Mouse (Mus musculus): Measurements from ENCODE around the gene Exd1. TPM values are rescaled to one million over a fixed set of nuclear protein-coding genes. Genes with fewer than 3 reads are reported as not detected.

Gene Exd1
- polyA plus RNA-seq, 1 experiment from 2014 or later: 0.59 TPM

- no peak overlapping the region for H3K9ac ChIP-seq (replicated peaks)
- ATAC-seq (ENCODE audit: low FRiP score): no peak
Measured at GRCm38 (mm10) chr2:119566182-119566855, 18.9 kb upstream of the Exd1 start.

GRCm38 (mm10) chr2:119565284-119565683 is 17.9 kb upstream of the Exd1 start:
- WGBS: 93% methylated on average over 4 of the region's 4 CpGs
- Histone ChIP-seq H3K4me2 (no peak overlapping the region), H3K4me1 (no peaks in the 10 kb centered on the region), H3K4me3 (replicated peaks) (no peak overlapping the region), H3K36me3 (peaks cover 21% of the 10 kb centered on the region), H3K27ac (replicated peaks) (no peak overlapping the region), H3K9ac (replicated peaks) (no peak overlapping the region), H3K27me3 (replicated peaks) (no peaks in the 10 kb centered on the region), H3K9me3 (replicated peaks) (no peaks in the 10 kb centered on the region)
- no peak for ATAC-seq (ENCODE audit: low FRiP score)

More at GRCm38 (mm10) chr2:119566182-119566855, 18.9 kb upstream of the Exd1 start:
- H3K4me1 ChIP-seq: no peaks in the 10 kb centered on the region
- no peak overlapping the region for H3K4me3 ChIP-seq (replicated peaks)
- no peak overlapping the region for H3K4me2 ChIP-seq
- no peaks in the 10 kb centered on the region for H3K9me3 ChIP-seq (replicated peaks)
- peaks cover 21% of the 10 kb centered on the region for H3K36me3 ChIP-seq
- H3K27ac ChIP-seq (replicated peaks): no peak overlapping the region
- no peaks in the 10 kb centered on the region for H3K27me3 ChIP-seq (replicated peaks)
- WGBS: 89% methylated on average over 7 of the region's 7 CpGs

- H3K9me3 ChIP-seq (replicated peaks): no peaks in the 10 kb centered on the region
Measured at GRCm38 (mm10) chr2:119561794-119562193, 14.4 kb upstream of the Exd1 start.

GRCm38 (mm10) chr2:119558737-119559340 is 11.4 kb upstream of the Exd1 start:
- no peak for ATAC-seq (ENCODE audit: low FRiP score)
- WGBS: 82% methylated on average over 7 of the region's 7 CpGs

More at GRCm38 (mm10) chr2:119561794-119562193, 14.4 kb upstream of the Exd1 start:
- Histone ChIP-seq H3K9ac (replicated peaks) (no peak overlapping the region), H3K4me2 (no peak overlapping the region), H3K27ac (replicated peaks) (no peak overlapping the region), H3K27me3 (replicated peaks) (no peaks in the 10 kb centered on the region), H3K4me3 (replicated peaks) (no peak overlapping the region), H3K4me1 (no peaks in the 10 kb centered on the region), H3K36me3 (peaks cover 12% of the 10 kb centered on the region)
- 88% methylated on average over 3 of the region's 3 CpGs for WGBS
- no peak for ATAC-seq (ENCODE audit: low FRiP score)

GRCm38 (mm10) chr2:119558039-119558438 is 10.6 kb upstream of the Exd1 start:
- Histone ChIP-seq H3K4me2 (no peak overlapping the region), H3K9ac (replicated peaks) (no peak overlapping the region), H3K36me3 (no peaks in the 10 kb centered on the region), H3K27me3 (replicated peaks) (no peaks in the 10 kb centered on the region), H3K9me3 (replicated peaks) (no peaks in the 10 kb centered on the region), H3K4me1 (no peaks in the 10 kb centered on the region), H3K27ac (replicated peaks) (no peak overlapping the region), H3K4me3 (replicated peaks) (no peak overlapping the region)
- ATAC-seq (ENCODE audit: low FRiP score): no peak
- 89% methylated on average over 3 of the region's 3 CpGs for WGBS

More at GRCm38 (mm10) chr2:119558737-119559340, 11.4 kb upstream of the Exd1 start:
- no peaks in the 10 kb centered on the region for H3K9me3 ChIP-seq (replicated peaks)
- H3K27me3 ChIP-seq (replicated peaks): no peaks in the 10 kb centered on the region
- no peaks in the 10 kb centered on the region for H3K4me1 ChIP-seq
- H3K36me3 ChIP-seq: peaks cover 5% of the 10 kb centered on the region; the same call in 1 of the 2 replicates
- H3K27ac ChIP-seq (replicated peaks): no peak overlapping the region
- no peak overlapping the region for H3K4me3 ChIP-seq (replicated peaks)
- H3K4me2 ChIP-seq: no peak overlapping the region
- H3K9ac ChIP-seq (replicated peaks): no peak overlapping the region

GRCm38 (mm10) chr2:119549678-119550077 is 2.3 kb upstream of the Exd1 start:
- Histone ChIP-seq H3K4me1 (peaks cover 17% of the 10 kb centered on the region), H3K27ac (replicated peaks) (no peak overlapping the region), H3K27me3 (replicated peaks) (no peaks in the 10 kb centered on the region), H3K4me2 (no peak overlapping the region), H3K9ac (replicated peaks) (no peak overlapping the region), H3K36me3 (no peaks in the 10 kb centered on the region), H3K4me3 (replicated peaks) (no peak overlapping the region), H3K9me3 (replicated peaks) (no peaks in the 10 kb centered on the region)
- no peak for ATAC-seq (ENCODE audit: low FRiP score)
- 90% methylated on average over 2 of the region's 2 CpGs for WGBS

GRCm38 (mm10) chr2:119548691-119549090 is 1.3 kb upstream of the Exd1 start:
- H3K4me1 ChIP-seq: peaks cover 17% of the 10 kb centered on the region
- peak overlapping the region; percentile 87 for H3K4me3 ChIP-seq (replicated peaks)
- H3K27ac ChIP-seq (replicated peaks): no peak overlapping the region
- no peaks in the 10 kb centered on the region for H3K36me3 ChIP-seq
- 82% methylated on average over 5 of the region's 5 CpGs for WGBS
- peak overlapping the region; percentile 80 for H3K9ac ChIP-seq (replicated peaks)
- H3K9me3 ChIP-seq (replicated peaks): no peaks in the 10 kb centered on the region
- H3K27me3 ChIP-seq (replicated peaks): no peaks in the 10 kb centered on the region
- peak overlapping the region; percentile 71 for H3K4me2 ChIP-seq
- ATAC-seq (ENCODE audit: low FRiP score): no peak

- Histone ChIP-seq H3K36me3 (no peaks in the 10 kb centered on the region), H3K4me2 (peak overlapping the region; percentile 71), H3K9me3 (replicated peaks) (no peaks in the 10 kb centered on the region), H3K4me1 (peaks cover 17% of the 10 kb centered on the region), H3K27me3 (replicated peaks) (no peaks in the 10 kb centered on the region), H3K9ac (replicated peaks) (peak overlapping the region; percentile 80), H3K27ac (replicated peaks) (peak overlapping the region; percentile 82), H3K4me3 (replicated peaks) (peak overlapping the region; percentile 87)
- WGBS: 12% methylated on average over 3 of the region's 3 CpGs
- no peak for ATAC-seq (ENCODE audit: low FRiP score)
Measured at GRCm38 (mm10) chr2:119548371-119548660, 889 bp upstream of the Exd1 start.

GRCm38 (mm10) chr2:119546848-119547521 is 442 bp downstream of the Exd1 start:
- Histone ChIP-seq H3K27ac (replicated peaks) (peak overlapping the region; percentile 82), H3K9me3 (replicated peaks) (no peaks in the 10 kb centered on the region), H3K27me3 (replicated peaks) (no peaks in the 10 kb centered on the region), H3K4me1 (peaks cover 17% of the 10 kb centered on the region), H3K36me3 (no peaks in the 10 kb centered on the region), H3K4me2 (peak overlapping the region; percentile 71), H3K4me3 (replicated peaks) (peak overlapping the region; percentile 87), H3K9ac (replicated peaks) (peak overlapping the region; percentile 80)
- peak; percentile 68 for ATAC-seq (ENCODE audit: low FRiP score)
- 1% methylated on average over 30 of the region's 30 CpGs for WGBS

- Histone ChIP-seq H3K27me3 (replicated peaks) (no peaks in the 10 kb centered on the region), H3K9me3 (replicated peaks) (no peaks in the 10 kb centered on the region), H3K4me1 (peaks cover 10% of the 10 kb centered on the region), H3K27ac (replicated peaks) (no peak overlapping the region), H3K36me3 (no peaks in the 10 kb centered on the region), H3K4me2 (no peak overlapping the region), H3K9ac (replicated peaks) (no peak overlapping the region), H3K4me3 (replicated peaks) (no peak overlapping the region)
- ATAC-seq (ENCODE audit: low FRiP score): no peak
- WGBS: 73% methylated on average over 2 of the region's 2 CpGs
Measured at GRCm38 (mm10) chr2:119543656-119544055, 3.8 kb downstream of the Exd1 start.

GRCm38 (mm10) chr2:119542106-119542505 is 5.3 kb downstream of the Exd1 start:
- Histone ChIP-seq H3K4me3 (replicated peaks) (no peak overlapping the region), H3K9ac (replicated peaks) (no peak overlapping the region), H3K27me3 (replicated peaks) (no peaks in the 10 kb centered on the region), H3K27ac (replicated peaks) (no peak overlapping the region), H3K36me3 (no peaks in the 10 kb centered on the region), H3K4me2 (no peak overlapping the region), H3K4me1 (peaks cover 4% of the 10 kb centered on the region; the same call in 1 of the 2 replicates), H3K9me3 (replicated peaks) (no peaks in the 10 kb centered on the region)
- 24% methylated on average over 1 of the region's 1 CpGs for WGBS
- no peak for ATAC-seq (ENCODE audit: low FRiP score)

GRCm38 (mm10) chr2:119538802-119539201 is 8.6 kb downstream of the Exd1 start:
- 86% methylated on average over 9 of the region's 9 CpGs for WGBS

More at GRCm38 (mm10) chr2:119538802-119539201, 8.6 kb downstream of the Exd1 start:
- no peaks in the 10 kb centered on the region for H3K27me3 ChIP-seq (replicated peaks)
- no peaks in the 10 kb centered on the region for H3K36me3 ChIP-seq
- no peak for ATAC-seq (ENCODE audit: low FRiP score)
- no peaks in the 10 kb centered on the region for H3K9me3 ChIP-seq (replicated peaks)
- no peak overlapping the region for H3K27ac ChIP-seq (replicated peaks)
- H3K4me2 ChIP-seq: no peak overlapping the region
- no peak overlapping the region for H3K9ac ChIP-seq (replicated peaks)
- H3K4me1 ChIP-seq: no peaks in the 10 kb centered on the region
- H3K4me3 ChIP-seq (replicated peaks): no peak overlapping the region
